Mouse (Mus musculus) v-Abl transformed pro-B cells (cell line): ENCODE measurements around the gene Tradd.

ENCODE experiments used
- in situ Hi-C, 2 experiments: fragments of 400-800 bp; cut with MboI; formaldehyde crosslinking; loops; one replicate each; pipeline ENCODE4 v1.15.1; 2025; ENCODE audit not compliant: unreplicated experiment in 2 of 2

The Tradd gene

GRCm38 (mm10) chr8:105209153-105210110 is 55.0 kb downstream of the Tradd start:
- in situ Hi-C loops, result no loop called here
